Mouse (Mus musculus) erythroid progenitor cell, adult 5-6 weeks (primary cell): ENCODE measurements around the gene Scaf8. TPM values are rescaled to one million over a fixed set of nuclear protein-coding genes. Genes with fewer than 3 reads are reported as not detected.
"Not testable (repeated sequence)": the region's sequence is repeated elsewhere in the genome, so short reads cannot be mapped to it uniquely, and the experiment has no call there.

Experiments used
- ATAC-seq: replicated peaks from 2 replicates; pipeline ENCODE4 v1.8.0; 2016; ENCODE audit warnings: moderate number of reproducible peaks, mild to moderate bottlenecking, moderate TSS enrichment, inconsistent platforms; ENCODE audit not compliant: poor library complexity, low FRiP score, severe bottlenecking
- total RNA-seq, 2 experiments: library from RNA; stranded (forward) in 1 of 2; stranded (reverse) in 1 of 2; fragments of 150-400 nt in 1 of 2; fragments of 186-747, 209-891 nt in 1 of 2; gene quantifications; 2 replicates each; pipeline versions ENCODE4 v1.2.3 to v1.2.4; 2015 to 2017; ENCODE audit warnings: low replicate concordance in 2 of 2

Scaf8 gene
- 41.9 and 44.7 TPM in 2 replicates for total RNA-seq (2015; ENCODE audit: low replicate concordance)
- total RNA-seq (2017; ENCODE audit: low replicate concordance): 40.9 and 62.9 TPM in 2 replicates

- ATAC-seq: peak; percentile 84
Measured at GRCm38 (mm10) chr17:3114720-3115379, at the start of gene Scaf8. TSS of gene Scaf8 (plus strand) at chr17:3114972.

- ATAC-seq: no peak
Measured at GRCm38 (mm10) chr17:3075166-3075872, 39.5 kb upstream of the Scaf8 start.

GRCm38 (mm10) chr17:3075873-3076245, 38.9 kb upstream of the Scaf8 start:
- ATAC-seq: no peak

GRCm38 (mm10) chr17:3077936-3078335, 36.8 kb upstream of the Scaf8 start:
- ATAC-seq: not testable (repeated sequence)

GRCm38 (mm10) chr17:3080587-3081349, 34.0 kb upstream of the Scaf8 start:
- peak; percentile 3 for ATAC-seq

- peak; percentile 17 for ATAC-seq
Measured at GRCm38 (mm10) chr17:3081512-3082100, 33.2 kb upstream of the Scaf8 start.

GRCm38 (mm10) chr17:3082125-3082755, 32.5 kb upstream of the Scaf8 start:
- peak; percentile 23 for ATAC-seq

GRCm38 (mm10) chr17:3082756-3083749, 31.7 kb upstream of the Scaf8 start:
- ATAC-seq: not testable (repeated sequence)

GRCm38 (mm10) chr17:3083886-3084550, 30.8 kb upstream of the Scaf8 start:
- peak; percentile 61 for ATAC-seq

GRCm38 (mm10) chr17:3084551-3084930, 30.2 kb upstream of the Scaf8 start:
- ATAC-seq: no peak

GRCm38 (mm10) chr17:3085152-3085551, 29.6 kb upstream of the Scaf8 start:
- ATAC-seq: no peak

- no peak for ATAC-seq
Measured at GRCm38 (mm10) chr17:3092682-3093081, 22.1 kb upstream of the Scaf8 start.

GRCm38 (mm10) chr17:3099273-3099672, 15.5 kb upstream of the Scaf8 start:
- ATAC-seq: not testable (repeated sequence)

- ATAC-seq: peak; percentile 99
Measured at GRCm38 (mm10) chr17:3102336-3103165, 12.2 kb upstream of the Scaf8 start.

- ATAC-seq: no peak
Measured at GRCm38 (mm10) chr17:3104154-3104931, 10.4 kb upstream of the Scaf8 start.

GRCm38 (mm10) chr17:3105022-3105421, 9.8 kb upstream of the Scaf8 start:
- ATAC-seq: no peak
